Mouse (Mus musculus): ENCODE measurements around the gene Lats2. TPM values are rescaled to one million over a fixed set of nuclear protein-coding genes. Genes with fewer than 3 reads are reported as not detected.

The Lats2 gene
- polyA plus RNA-seq, 1 experiment from 2014 or later = 10.7 TPM

- H3K9ac ChIP-seq (ENCODE audit: low read length) = peak overlapping the region; percentile 93
- WGBS = under 1% methylated on average over 77 of the region's 103 CpGs
- H3K4me1 ChIP-seq (ENCODE audit: control insufficient read depth, insufficient read depth, low read length) = peaks cover 10% of the 10 kb centered on the region; the same call in 1 of the 2 replicates
- H3K4me2 ChIP-seq = peak overlapping the region; percentile 85
- peak; percentile 74 for ATAC-seq (ENCODE audit: low FRiP score)
- H3K27ac ChIP-seq (ENCODE audit: low read depth, low read length) = peak overlapping the region; percentile 59
- no peaks in the 10 kb centered on the region; the same call in 1 of the 2 replicates for H3K27me3 ChIP-seq (ENCODE audit: control insufficient read depth, insufficient read depth, low read length)
- no peaks in the 10 kb centered on the region for H3K36me3 ChIP-seq (ENCODE audit: control insufficient read depth, insufficient read depth, low read length)
- DNase-seq (ENCODE audit: low spot score, missing footprints) = peak; percentile 93
- H3K9me3 ChIP-seq (ENCODE audit: control insufficient read depth, low read length) = no peaks in the 10 kb centered on the region
- peak overlapping the region; percentile 96 for H3K4me3 ChIP-seq (ENCODE audit: low read depth, low read length)
These were observed 12.8 kb downstream of the Lats2 start for GRCm38 (mm10) chr14:57745291-57745969.

- Histone ChIP-seq H3K4me1 (ENCODE audit: control insufficient read depth, insufficient read depth, low read length) (peaks cover 10% of the 10 kb centered on the region; the same call in 1 of the 2 replicates), H3K36me3 (ENCODE audit: control insufficient read depth, insufficient read depth, low read length) (no peaks in the 10 kb centered on the region), H3K27me3 (ENCODE audit: control insufficient read depth, insufficient read depth, low read length) (no peaks in the 10 kb centered on the region), H3K9me3 (ENCODE audit: control insufficient read depth, low read length) (no peaks in the 10 kb centered on the region), H3K4me2 (peak overlapping the region; percentile 85), H3K4me3 (ENCODE audit: low read depth, low read length) (peak overlapping the region; percentile 96), H3K27ac (ENCODE audit: low read depth, low read length) (no peak overlapping the region), H3K9ac (ENCODE audit: low read length) (no peak overlapping the region)
- no peak for ATAC-seq (ENCODE audit: low FRiP score)
- WGBS = 1% methylated on average over 8 of the region's 8 CpGs
- DNase-seq (ENCODE audit: low spot score, missing footprints) = no peak
These were observed 13.6 kb downstream of the Lats2 start for GRCm38 (mm10) chr14:57744547-57744946.

GRCm38 (mm10) chr14:57740651-57741050, 17.5 kb downstream of the Lats2 start:
- no peak for DNase-seq (ENCODE audit: low spot score, missing footprints)
- 85% methylated on average over 8 of the region's 8 CpGs for WGBS

DNA sequence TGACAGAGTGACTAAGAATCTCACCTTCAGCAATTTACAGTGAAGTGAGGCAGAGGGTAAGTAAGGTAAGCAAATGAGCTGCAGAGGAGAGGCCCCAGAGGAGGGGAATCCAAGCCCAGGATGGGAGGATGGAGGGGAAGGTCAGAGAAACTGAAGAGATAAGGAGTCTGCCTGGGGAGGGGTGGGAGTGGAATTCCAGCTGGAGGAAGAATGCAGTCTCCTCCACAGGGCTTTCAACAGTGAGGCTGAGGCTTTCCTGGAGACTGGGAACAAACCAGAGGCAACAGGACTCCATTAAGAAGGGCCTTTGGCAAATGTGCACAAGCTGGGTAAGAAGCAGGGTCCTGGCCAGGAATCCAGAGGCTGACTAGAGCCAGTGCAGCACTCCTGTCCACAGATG, 21.1 kb downstream of the Lats2 start:
- Histone ChIP-seq H3K36me3 (ENCODE audit: control insufficient read depth, insufficient read depth, low read length) (no peaks in the 10 kb centered on the region), H3K27me3 (ENCODE audit: control insufficient read depth, insufficient read depth, low read length) (no peaks in the 10 kb centered on the region), H3K27ac (ENCODE audit: low read depth, low read length) (no peak overlapping the region), H3K4me2 (no peak overlapping the region), H3K4me3 (ENCODE audit: low read depth, low read length) (no peak overlapping the region), H3K9ac (ENCODE audit: low read length) (no peak overlapping the region), H3K9me3 (ENCODE audit: control insufficient read depth, low read length) (no peaks in the 10 kb centered on the region), H3K4me1 (ENCODE audit: control insufficient read depth, insufficient read depth, low read length) (peaks cover 3% of the 10 kb centered on the region; the same call in 1 of the 2 replicates)
- DNase-seq (ENCODE audit: low spot score, missing footprints) (no peak), ATAC-seq (ENCODE audit: low FRiP score) (no peak)

More at GRCm38 (mm10) chr14:57740651-57741050, 17.5 kb downstream of the Lats2 start:
- no peaks in the 10 kb centered on the region for H3K9me3 ChIP-seq (ENCODE audit: control insufficient read depth, low read length)
- no peak overlapping the region for H3K4me3 ChIP-seq (ENCODE audit: low read depth, low read length)
- ATAC-seq (ENCODE audit: low FRiP score) = no peak
- peaks cover 10% of the 10 kb centered on the region; the same call in 1 of the 2 replicates for H3K4me1 ChIP-seq (ENCODE audit: control insufficient read depth, insufficient read depth, low read length)
- H3K36me3 ChIP-seq (ENCODE audit: control insufficient read depth, insufficient read depth, low read length) = no peaks in the 10 kb centered on the region
- H3K4me2 ChIP-seq = no peak overlapping the region
- no peak overlapping the region for H3K27ac ChIP-seq (ENCODE audit: low read depth, low read length)
- H3K9ac ChIP-seq (ENCODE audit: low read length) = no peak overlapping the region
- H3K27me3 ChIP-seq (ENCODE audit: control insufficient read depth, insufficient read depth, low read length) = no peaks in the 10 kb centered on the region

GRCm38 (mm10) chr14:57736141-57736540, 22.0 kb downstream of the Lats2 start:
- Histone ChIP-seq H3K4me2 (no peak overlapping the region), H3K27me3 (ENCODE audit: control insufficient read depth, insufficient read depth, low read length) (no peaks in the 10 kb centered on the region), H3K27ac (ENCODE audit: low read depth, low read length) (no peak overlapping the region), H3K9ac (ENCODE audit: low read length) (no peak overlapping the region), H3K9me3 (ENCODE audit: control insufficient read depth, low read length) (no peaks in the 10 kb centered on the region), H3K4me3 (ENCODE audit: low read depth, low read length) (no peak overlapping the region), H3K4me1 (ENCODE audit: control insufficient read depth, insufficient read depth, low read length) (peaks cover 3% of the 10 kb centered on the region; the same call in 1 of the 2 replicates), H3K36me3 (ENCODE audit: control insufficient read depth, insufficient read depth, low read length) (no peaks in the 10 kb centered on the region)
- ATAC-seq (ENCODE audit: low FRiP score) (no peak), DNase-seq (ENCODE audit: low spot score, missing footprints) (peak; percentile 56)
- WGBS = 84% methylated on average over 4 of the region's 4 CpGs

- H3K9me3 ChIP-seq (ENCODE audit: control insufficient read depth, low read length) = no peaks in the 10 kb centered on the region
- H3K36me3 ChIP-seq (ENCODE audit: control insufficient read depth, insufficient read depth, low read length) = no peaks in the 10 kb centered on the region
- WGBS = 63% methylated on average over 6 of the region's 6 CpGs
- H3K27ac ChIP-seq (ENCODE audit: low read depth, low read length) = no peak overlapping the region
- ATAC-seq (ENCODE audit: low FRiP score) (no peak), DNase-seq (ENCODE audit: low spot score, missing footprints) (peak; percentile 67)
- no peak overlapping the region for H3K4me2 ChIP-seq
- peaks cover 3% of the 10 kb centered on the region; the same call in 1 of the 2 replicates for H3K4me1 ChIP-seq (ENCODE audit: control insufficient read depth, insufficient read depth, low read length)
- no peak overlapping the region for H3K9ac ChIP-seq (ENCODE audit: low read length)
- H3K27me3 ChIP-seq (ENCODE audit: control insufficient read depth, insufficient read depth, low read length) = no peaks in the 10 kb centered on the region
- no peak overlapping the region for H3K4me3 ChIP-seq (ENCODE audit: low read depth, low read length)
These were observed 25.4 kb downstream of the Lats2 start for GRCm38 (mm10) chr14:57732668-57733293.

DNA sequence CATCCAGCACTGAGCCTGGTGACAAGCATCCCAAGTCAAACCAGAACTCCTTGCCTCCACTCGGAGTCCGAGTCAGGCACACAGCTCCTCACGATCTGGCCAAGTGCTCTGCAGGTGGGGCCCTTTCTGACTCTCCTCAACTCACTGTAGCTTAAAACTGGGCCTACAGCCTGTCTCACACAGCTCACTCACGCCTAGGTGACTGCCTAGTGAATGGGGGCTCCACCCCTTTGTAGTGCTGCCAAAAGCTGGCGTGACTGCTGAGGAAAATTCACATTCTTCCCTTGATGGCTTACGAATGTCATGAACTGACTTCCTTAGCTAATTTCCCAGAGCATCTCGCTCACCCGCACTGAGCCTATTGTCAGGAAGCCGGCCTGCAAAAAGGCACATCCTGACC, 27.7 kb downstream of the Lats2 start:
- Histone ChIP-seq H3K4me1 (ENCODE audit: control insufficient read depth, insufficient read depth, low read length) (peaks cover 3% of the 10 kb centered on the region; the same call in 1 of the 2 replicates), H3K27me3 (ENCODE audit: control insufficient read depth, insufficient read depth, low read length) (no peaks in the 10 kb centered on the region), H3K4me3 (ENCODE audit: low read depth, low read length) (no peak overlapping the region), H3K9me3 (ENCODE audit: control insufficient read depth, low read length) (no peaks in the 10 kb centered on the region), H3K9ac (ENCODE audit: low read length) (no peak overlapping the region), H3K36me3 (ENCODE audit: control insufficient read depth, insufficient read depth, low read length) (no peaks in the 10 kb centered on the region), H3K4me2 (no peak overlapping the region), H3K27ac (ENCODE audit: low read depth, low read length) (no peak overlapping the region)
- DNase-seq (ENCODE audit: low spot score, missing footprints) = no peak
- WGBS = 43% methylated on average over 9 of the region's 9 CpGs
- no peak for ATAC-seq (ENCODE audit: low FRiP score)

- Histone ChIP-seq H3K4me2 (no peak overlapping the region), H3K27me3 (ENCODE audit: control insufficient read depth, insufficient read depth, low read length) (no peaks in the 10 kb centered on the region), H3K9ac (ENCODE audit: low read length) (no peak overlapping the region), H3K27ac (ENCODE audit: low read depth, low read length) (no peak overlapping the region), H3K36me3 (ENCODE audit: control insufficient read depth, insufficient read depth, low read length) (no peaks in the 10 kb centered on the region), H3K4me3 (ENCODE audit: low read depth, low read length) (no peak overlapping the region), H3K4me1 (ENCODE audit: control insufficient read depth, insufficient read depth, low read length) (peaks cover 3% of the 10 kb centered on the region; the same call in 1 of the 2 replicates), H3K9me3 (ENCODE audit: control insufficient read depth, low read length) (no peaks in the 10 kb centered on the region)
- DNase-seq (ENCODE audit: low spot score, missing footprints) = no peak
- WGBS = 78% methylated on average over 5 of the region's 5 CpGs
- ATAC-seq (ENCODE audit: low FRiP score) = no peak
These were observed 28.2 kb downstream of the Lats2 start for GRCm38 (mm10) chr14:57729975-57730499.

GRCm38 (mm10) chr14:57729364-57729763, 28.8 kb downstream of the Lats2 start:
- WGBS = 85% methylated on average over 8 of the region's 8 CpGs
- peaks cover 3% of the 10 kb centered on the region; the same call in 1 of the 2 replicates for H3K4me1 ChIP-seq (ENCODE audit: control insufficient read depth, insufficient read depth, low read length)

More at GRCm38 (mm10) chr14:57729364-57729763, 28.8 kb downstream of the Lats2 start:
- no peak for DNase-seq (ENCODE audit: low spot score, missing footprints)
- Histone ChIP-seq H3K27me3 (ENCODE audit: control insufficient read depth, insufficient read depth, low read length) (no peaks in the 10 kb centered on the region), H3K9me3 (ENCODE audit: control insufficient read depth, low read length) (no peaks in the 10 kb centered on the region), H3K4me3 (ENCODE audit: low read depth, low read length) (no peak overlapping the region), H3K36me3 (ENCODE audit: control insufficient read depth, insufficient read depth, low read length) (no peaks in the 10 kb centered on the region), H3K27ac (ENCODE audit: low read depth, low read length) (no peak overlapping the region), H3K4me2 (no peak overlapping the region), H3K9ac (ENCODE audit: low read length) (no peak overlapping the region)
- ATAC-seq (ENCODE audit: low FRiP score) = no peak
